Mouse (Mus musculus) CH12.LX (cell line): ENCODE data around the gene Gm5741. TPM values are rescaled to one million over a fixed set of nuclear protein-coding genes. Genes with fewer than 3 reads are reported as not detected.

ENCODE experiments used
- DNase-seq: peaks from one replicate; pipeline ENCODE4 v3.0.0-alpha.2; 2013; ENCODE audit errors: extremely low read depth
- H3K27ac ChIP-seq: 2 replicates; pipeline ENCODE4 v1.5.1; 2012; ENCODE audit warnings: low read depth, mild to moderate bottlenecking, control low read depth, moderate library complexity; ENCODE audit not compliant: insufficient read depth
- H3K27me3 ChIP-seq: replicated peaks from 2 replicates; pipeline ENCODE3; 2012; ENCODE audit warnings: inconsistent platforms
- H3K36me3 ChIP-seq, 2 experiments: replicated peaks in 1 of 2; 2 replicates each; pipeline versions ENCODE3 to v1.6.1; 2012; ENCODE audit warnings: inconsistent platforms in 1 of 2, low read length in 1 of 2, mild to moderate bottlenecking in 1 of 2, mixed read lengths in 1 of 2, moderate library complexity in 1 of 2; ENCODE audit not compliant: control insufficient read depth in 1 of 2, insufficient read depth in 1 of 2
- H3K4me1 ChIP-seq, 2 experiments: 2 replicates each; pipeline ENCODE4 v1.6.1; 2012; ENCODE audit warnings: inconsistent platforms in 1 of 2, moderate library complexity in 1 of 2; ENCODE audit not compliant: insufficient read depth in 2 of 2, control insufficient read depth in 1 of 2
- H3K4me2 ChIP-seq: 2 replicates; pipeline ENCODE4 v1.6.1; 2012; ENCODE audit warnings: low read depth, mild to moderate bottlenecking, control low read depth; ENCODE audit not compliant: poor library complexity, insufficient read depth, severe bottlenecking
- H3K4me3 ChIP-seq, 3 experiments: fragments of 150-350 bp in 1 of 3; sonication (generic) in 1 of 3; replicated peaks in 1 of 3; 2 replicates each; pipeline versions ENCODE3 to v1.5.1; 2011 to 2012; ENCODE audit warnings: low read depth in 2 of 3, low read length in 2 of 3, mild to moderate bottlenecking in 2 of 3, moderate library complexity in 2 of 3, control low read depth in 1 of 3, improper control_type of control experiment in 1 of 3, inconsistent platforms in 1 of 3, mixed read lengths in 1 of 3; ENCODE audit not compliant: poor library complexity in 1 of 3
- H3K79me2 ChIP-seq: replicated peaks from 2 replicates; pipeline ENCODE4 v1.6.1; 2012; ENCODE audit warnings: mild to moderate bottlenecking, moderate library complexity; ENCODE audit not compliant: control insufficient read depth, poor library complexity, insufficient read depth, severe bottlenecking; ENCODE audit errors: extremely low read depth
- H3K9ac ChIP-seq: 2 replicates; pipeline ENCODE4 v1.6.1; 2012; ENCODE audit warnings: low read depth, mild to moderate bottlenecking, control low read depth, moderate library complexity; ENCODE audit not compliant: insufficient read depth
- H3K9me3 ChIP-seq: replicated peaks from 2 replicates; pipeline ENCODE3; 2012; ENCODE audit warnings: low read length, inconsistent platforms, mixed read lengths
- BHLHE40 ChIP-seq: IDR thresholded peaks from 2 replicates; pipeline ENCODE4 v1.6.1; 2011; ENCODE audit warnings: mild to moderate bottlenecking, low read depth, low read length, improper control_type of control experiment
- CHD1 ChIP-seq: IDR thresholded peaks from 2 replicates; pipeline ENCODE4 v1.6.1; 2012; ENCODE audit warnings: low read depth, low read length, improper control_type of control experiment, inconsistent platforms
- E2F4 ChIP-seq: IDR thresholded peaks from 2 replicates; pipeline ENCODE4 v1.6.1; 2011; ENCODE audit warnings: low read depth, low read length, improper control_type of control experiment; ENCODE audit not compliant: insufficient replicate concordance
- ELF1 ChIP-seq: IDR thresholded peaks from 2 replicates; pipeline ENCODE4 v1.6.1; 2014; ENCODE audit warnings: low read depth, mild to moderate bottlenecking, inconsistent platforms, low read length, improper control_type of control experiment
- GABPA ChIP-seq: IDR thresholded peaks from 2 replicates; pipeline ENCODE4 v1.6.1; 2012; ENCODE audit warnings: low read depth, low read length, improper control_type of control experiment, inconsistent platforms; ENCODE audit not compliant: insufficient replicate concordance
- JUND ChIP-seq: conservative IDR thresholded peaks from 2 replicates; pipeline ENCODE4 v1.6.1; 2011; ENCODE audit warnings: low read depth, low read length, improper control_type of control experiment
- MAFK ChIP-seq: IDR thresholded peaks from 2 replicates; pipeline ENCODE4 v1.6.1; 2011; ENCODE audit warnings: low read length, improper control_type of control experiment; ENCODE audit not compliant: insufficient replicate concordance
- MAZ ChIP-seq: IDR thresholded peaks from 2 replicates; pipeline ENCODE4 v1.6.1; 2012; ENCODE audit warnings: low read depth, mild to moderate bottlenecking, inconsistent platforms, low read length, improper control_type of control experiment, moderate library complexity
- MXI1 ChIP-seq: IDR thresholded peaks from 2 replicates; pipeline ENCODE4 v1.6.1; 2011; ENCODE audit warnings: mild to moderate bottlenecking, low read depth, low read length, improper control_type of control experiment
- NRF1 ChIP-seq: IDR thresholded peaks from 2 replicates; pipeline ENCODE4 v1.6.1; 2014; ENCODE audit warnings: low read depth, mild to moderate bottlenecking, inconsistent platforms, low read length, improper control_type of control experiment, moderate library complexity
- POLR2A ChIP-seq: IDR thresholded peaks from 2 replicates; pipeline ENCODE4 v1.6.1; 2011; ENCODE audit warnings: low read depth, mild to moderate bottlenecking, improper control_type of control experiment, low read length
- POLR2AphosphoS2 ChIP-seq: IDR thresholded peaks from 2 replicates; pipeline ENCODE4 v1.6.1; 2011; ENCODE audit warnings: low read depth, low read length, improper control_type of control experiment
- RAD21 ChIP-seq: IDR thresholded peaks from 2 replicates; pipeline ENCODE4 v1.6.1; 2011; ENCODE audit warnings: low read depth, mild to moderate bottlenecking, low read length, improper control_type of control experiment, moderate library complexity
- SIN3A ChIP-seq: IDR thresholded peaks from 2 replicates; pipeline ENCODE4 v1.6.1; 2012; ENCODE audit warnings: low read length, improper control_type of control experiment, inconsistent platforms
- SMC3 ChIP-seq: IDR thresholded peaks from 2 replicates; pipeline ENCODE4 v1.6.1; 2011; ENCODE audit warnings: low read depth, low read length, improper control_type of control experiment
- TCF12 ChIP-seq: IDR thresholded peaks from 2 replicates; pipeline ENCODE4 v1.6.1; 2014; ENCODE audit warnings: low read depth, mild to moderate bottlenecking, inconsistent platforms, low read length, improper control_type of control experiment
- USF1 ChIP-seq: IDR thresholded peaks from 2 replicates; pipeline ENCODE4 v1.6.1; 2014; ENCODE audit warnings: low read depth, mild to moderate bottlenecking, inconsistent platforms, low read length, improper control_type of control experiment
- ZC3H11A ChIP-seq: IDR thresholded peaks from 2 replicates; pipeline ENCODE4 v1.6.1; 2012; ENCODE audit warnings: low read depth, mild to moderate bottlenecking, inconsistent platforms, low read length, improper control_type of control experiment
- ZKSCAN1 ChIP-seq: IDR thresholded peaks from 2 replicates; pipeline ENCODE4 v1.6.1; 2012; ENCODE audit warnings: low read depth, inconsistent platforms, low read length, improper control_type of control experiment, borderline replicate concordance
- ZMIZ1 ChIP-seq: IDR thresholded peaks from 2 replicates; pipeline ENCODE4 v1.6.1; 2012; ENCODE audit warnings: low read depth, mild to moderate bottlenecking, inconsistent platforms, low read length, improper control_type of control experiment
- dilution Hi-C: fragments of 300-500 bp; cut with MboI; formaldehyde crosslinking; loops from 2 replicates; pipeline ENCODE4 v1.14.3; 2020; ENCODE audit warnings: low sequenced_read_pairs; ENCODE audit not compliant: extremely low pct_unique_long_range_greater_than_20kb, extremely low pct_ligation_motif_present
- in situ Hi-C: fragments of 300-500 bp; cut with MboI; formaldehyde crosslinking; loops from 3 replicates; pipeline ENCODE4 v1.14.3; 2019; ENCODE audit warnings: low sequenced_read_pairs, low pct_ligation_motif_present, low pct_unique_long_range_greater_than_20kb, mixed read lengths
- polyA plus RNA-seq: library from polyadenylated mRNA; unstranded; fragments of >175 nt; gene quantifications from 2 replicates; pipeline ENCODE4 v1.2.1, GENCODE M21; 2012; ENCODE audit warnings: low read depth; ENCODE audit not compliant: insufficient read length
- total RNA-seq, 2 experiments: library from RNA; depleted of rRNA; stranded (reverse); fragments of 300-350 nt in 1 of 2; fragments of >200 nt in 1 of 2; gene quantifications; 2 replicates each; pipeline ENCODE4 v1.2.3; 2012 to 2014

The Gm5741 gene
- total and polyA plus RNA-seq, 3 experiments: 1.0 TPM; not detected in 2

DNA sequence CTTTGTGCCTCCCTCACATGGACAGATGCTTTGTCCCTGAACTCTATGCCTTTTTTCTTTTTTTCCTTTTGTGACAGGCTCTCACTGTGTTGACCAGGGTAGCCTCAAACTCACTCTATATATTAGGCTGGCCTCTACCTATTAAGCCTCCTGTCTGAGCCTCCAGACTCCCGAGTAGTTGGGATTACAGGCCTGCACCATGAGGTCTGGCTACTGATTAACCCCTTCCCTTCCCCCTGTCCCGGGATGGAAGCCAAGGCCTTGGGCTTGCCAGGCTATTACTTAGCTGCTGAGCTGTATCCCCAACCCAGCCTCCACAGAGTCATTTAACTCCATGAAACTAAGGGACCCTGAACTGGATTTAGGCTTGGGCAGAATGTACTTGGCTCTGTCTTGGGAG lies 2.6 kb downstream of the Gm5741 start:
- no peaks in the 10 kb centered on the region for H3K79me2 ChIP-seq
- TF ChIP-seq MAFK: no peak
- no peak for TF ChIP-seq CHD1
- TF ChIP-seq JUND: no peak
- no peak for TF ChIP-seq ZKSCAN1
- TF ChIP-seq E2F4: no peak
- no peak for TF ChIP-seq ELF1
- no peak for TF ChIP-seq NRF1
- no peak for TF ChIP-seq USF1
- TF ChIP-seq POLR2AphosphoS2: no peak
- TF ChIP-seq RAD21: no peak
- no peak for TF ChIP-seq TCF12
- no peak for TF ChIP-seq MXI1
- TF ChIP-seq ZC3H11A: no peak
- no peak for TF ChIP-seq MAZ
- TF ChIP-seq POLR2A: no peak
- TF ChIP-seq ZMIZ1: no peak
- H3K36me3 ChIP-seq: peaks cover 37 to 68% of the 10 kb centered on the region in 2 experiments
- peaks cover 5 to 16% of the 10 kb centered on the region in 2 experiments for H3K4me1 ChIP-seq
- no peak overlapping the region for H3K27ac ChIP-seq
- in situ Hi-C loops: no loop called here
- H3K4me2 ChIP-seq: no peak overlapping the region
- H3K9ac ChIP-seq: no peak overlapping the region
- no peaks in the 10 kb centered on the region for H3K27me3 ChIP-seq
- H3K9me3 ChIP-seq: no peaks in the 10 kb centered on the region
- H3K4me3 ChIP-seq: no peak overlapping the region
- dilution Hi-C loops: no loop called here
- DNase-seq: no peak

DNA sequence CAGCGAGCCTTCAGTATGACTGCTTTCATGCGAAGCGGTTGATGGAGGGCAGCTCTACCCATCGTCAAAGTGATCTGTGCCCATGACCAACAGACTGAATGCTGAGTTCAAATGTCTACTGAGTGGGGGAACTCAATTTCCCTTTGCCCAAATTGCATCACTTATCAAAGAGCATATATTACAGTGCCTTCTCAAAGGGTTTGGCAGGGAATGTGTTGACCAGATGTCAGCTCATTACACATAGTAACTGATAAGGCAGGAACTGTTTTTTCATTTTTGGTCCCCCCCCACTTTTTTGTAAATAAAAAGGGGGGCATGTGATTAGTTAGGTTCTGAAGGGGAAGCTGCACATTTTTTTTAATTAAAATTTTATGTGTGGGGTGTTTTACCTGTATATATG lies 5.2 kb downstream of the Gm5741 start:
- dilution Hi-C loops (no loop called here), in situ Hi-C loops (no loop called here)
- H3K9ac ChIP-seq: no peak overlapping the region

More for the DNA sequence above, 5.2 kb downstream of the Gm5741 start:
- H3K27ac ChIP-seq: no peak overlapping the region
- no peak for TF ChIP-seq RAD21
- TF ChIP-seq SMC3: no peak
- no peak for TF ChIP-seq BHLHE40
- TF ChIP-seq GABPA: no peak
- TF ChIP-seq SIN3A: no peak
- TF ChIP-seq, all 38 proteins: peak for 0
- Histone ChIP-seq H3K4me3 (no peak overlapping the region), H3K4me1 (peaks cover 5 to 18% of the 10 kb centered on the region in 2 experiments), H3K79me2 (no peaks in the 10 kb centered on the region), H3K36me3 (peaks cover 31 to 57% of the 10 kb centered on the region in 2 experiments), H3K9me3 (no peaks in the 10 kb centered on the region), H3K4me2 (no peak overlapping the region), H3K27me3 (no peaks in the 10 kb centered on the region)
- no peak for DNase-seq
